Mouse (Mus musculus) small intestine, adult 2 months (tissue): Measurements from ENCODE around the gene Tdrd1.

Experiments
- CTCF ChIP-seq: fragments of 200-500 bp; IDR thresholded peaks from 2 replicates; pipeline ENCODE4 v1.5.1; 2012; ENCODE audit warnings: low read depth, mild to moderate bottlenecking, control low read depth, inconsistent platforms, low read length, moderate library complexity, mixed read lengths; ENCODE audit not compliant: insufficient replicate concordance, insufficient read length; ENCODE audit errors: extremely low read depth
- POLR2A ChIP-seq: fragments of 200-500 bp; IDR thresholded peaks from 2 replicates; pipeline ENCODE4 v1.6.1; 2012; ENCODE audit warnings: low read depth, mild to moderate bottlenecking, control low read depth, inconsistent platforms, low read length, moderate library complexity

- TF ChIP-seq CTCF (no peak), POLR2A (no peak)
These were observed 89.1 kb downstream of the Tdrd1 start for GRCm38 (mm10) chr19:56915084-56915483.
